Mouse (Mus musculus): ENCODE measurements around the gene Zcchc14.

- TF ChIP-seq CTCF (IDR thresholded peaks at IDR 0.05; ENCODE audit: low read depth, low read length) = no peak
- TF ChIP-seq GATA1 (IDR thresholded peaks at IDR 0.05; ENCODE audit: borderline replicate concordance, low read length) = no peak
- TF ChIP-seq GATA2 (IDR thresholded peaks at IDR 0.05; ENCODE audit: borderline replicate concordance, low read depth, low read length) = no peak
Observed at GRCm38 (mm10) chr8:121557746-121558145, 95.0 kb downstream of the Zcchc14 start.

Measured in G1E (cell line).